Mouse (Mus musculus): ENCODE results near the gene Cenpf. TPM values are rescaled to one million over a fixed set of nuclear protein-coding genes. Genes with fewer than 3 reads are reported as not detected.

Gene Cenpf
- polyA plus RNA-seq, 1 experiment = 12.6 TPM

DNA sequence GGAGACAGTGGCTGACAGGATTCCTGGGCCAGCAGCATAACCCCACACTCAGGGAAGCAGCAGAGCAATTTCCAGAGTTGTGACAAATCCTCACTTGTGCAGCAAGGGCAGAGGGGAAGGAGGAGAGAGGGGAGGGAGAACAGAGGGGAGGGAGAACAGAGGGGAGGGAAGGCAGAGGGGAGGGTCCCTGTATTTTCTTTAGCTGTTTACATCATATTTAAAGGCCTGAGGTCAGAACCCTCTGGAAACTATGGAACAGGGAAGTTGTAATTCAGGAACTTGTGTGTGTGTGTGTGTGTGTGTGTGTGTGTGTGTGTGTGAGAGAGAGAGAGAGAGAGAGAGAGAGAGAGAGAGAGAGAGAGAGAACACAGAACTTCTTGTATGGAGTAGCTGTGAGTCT lies 19.1 kb upstream of the Cenpf start:
- Histone ChIP-seq H3K27ac (ENCODE audit: control insufficient read depth, insufficient read depth, low read depth, low read length) (no peak overlapping the region), H3K27me3 (ENCODE audit: control insufficient read depth, insufficient read depth, low read length) (no peaks in the 10 kb centered on the region), H3K36me3 (ENCODE audit: control insufficient read depth, insufficient read depth, low read length) (no peaks in the 10 kb centered on the region), H3K4me1 (ENCODE audit: control insufficient read depth, insufficient read depth, low read length) (no peaks in the 10 kb centered on the region), H3K4me3 (ENCODE audit: control insufficient read depth, low read depth, low read length) (no peak overlapping the region)
- TF ChIP-seq POLR2A (IDR thresholded peaks at IDR 0.05; ENCODE audit: control insufficient read depth, low read depth, low read length) (no peak), CTCF (IDR thresholded peaks at IDR 0.05; ENCODE audit: control insufficient read depth, insufficient read depth, insufficient replicate concordance, low read depth, low read length) (no peak)

DNA sequence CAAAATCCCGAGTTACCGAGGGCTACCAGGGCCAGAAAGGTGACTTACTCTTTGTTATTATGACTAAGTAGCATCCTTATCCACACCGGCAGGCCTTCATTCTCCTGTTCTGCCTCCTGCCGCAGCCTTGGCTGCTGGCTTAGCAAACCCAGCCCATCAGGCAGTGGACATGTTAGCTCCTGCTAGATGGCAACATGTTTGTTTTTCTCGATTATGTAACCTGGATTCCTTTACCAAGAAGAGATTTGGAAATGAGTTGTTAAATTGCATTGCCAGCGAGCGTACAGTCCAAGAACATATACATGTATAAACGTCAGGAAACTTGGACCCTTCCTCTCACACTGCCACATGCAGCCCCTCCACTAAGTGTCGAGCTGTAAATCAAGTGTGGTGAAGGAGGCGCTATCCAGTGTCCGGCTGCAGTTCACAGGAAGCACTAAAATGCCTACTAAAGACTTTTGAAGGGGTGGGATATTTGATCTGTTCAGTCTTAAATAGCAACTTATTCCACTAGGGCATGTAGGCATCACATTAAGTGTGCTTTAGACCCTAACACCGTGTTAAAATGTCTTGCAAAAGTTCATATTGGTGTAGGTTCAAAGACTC lies 18.3 kb upstream of the Cenpf start:
- no peak for TF ChIP-seq CTCF (IDR thresholded peaks at IDR 0.05; ENCODE audit: control insufficient read depth, insufficient read depth, insufficient replicate concordance, low read depth, low read length)
- TF ChIP-seq POLR2A (IDR thresholded peaks at IDR 0.05; ENCODE audit: control insufficient read depth, low read depth, low read length) = no peak

DNA sequence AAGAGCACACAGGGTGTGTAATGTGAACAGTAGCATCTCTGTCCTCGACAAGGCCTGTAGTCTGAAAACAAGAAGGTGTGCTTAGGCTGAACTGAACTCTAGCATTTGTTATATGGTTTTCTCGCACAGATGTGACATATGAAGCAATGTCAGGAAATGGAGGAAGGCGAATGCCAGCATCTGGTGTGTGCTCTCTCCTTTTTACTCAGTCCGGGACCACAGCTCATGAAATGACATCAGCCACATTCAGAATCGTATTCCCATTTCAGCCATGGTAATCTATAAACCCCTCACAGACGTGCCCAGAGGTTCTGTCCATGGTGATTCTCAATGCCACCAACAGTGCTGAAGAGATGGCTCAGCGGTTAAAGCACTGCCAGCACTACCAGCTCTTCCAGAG lies 15.7 kb upstream of the Cenpf start:
- Histone ChIP-seq H3K4me1 (ENCODE audit: control insufficient read depth, insufficient read depth, low read length) (no peaks in the 10 kb centered on the region), H3K4me3 (ENCODE audit: control insufficient read depth, low read depth, low read length) (no peak overlapping the region), H3K36me3 (ENCODE audit: control insufficient read depth, insufficient read depth, low read length) (no peaks in the 10 kb centered on the region), H3K27ac (ENCODE audit: control insufficient read depth, insufficient read depth, low read depth, low read length) (no peak overlapping the region), H3K27me3 (ENCODE audit: control insufficient read depth, insufficient read depth, low read length) (no peaks in the 10 kb centered on the region)
- no peak for TF ChIP-seq POLR2A (IDR thresholded peaks at IDR 0.05; ENCODE audit: control insufficient read depth, low read depth, low read length)
- TF ChIP-seq CTCF (IDR thresholded peaks at IDR 0.05; ENCODE audit: control insufficient read depth, insufficient read depth, insufficient replicate concordance, low read depth, low read length) = no peak

More for the DNA sequence above, 18.3 kb upstream of the Cenpf start:
- Histone ChIP-seq H3K27ac (ENCODE audit: control insufficient read depth, insufficient read depth, low read depth, low read length) (no peak overlapping the region), H3K4me1 (ENCODE audit: control insufficient read depth, insufficient read depth, low read length) (no peaks in the 10 kb centered on the region), H3K27me3 (ENCODE audit: control insufficient read depth, insufficient read depth, low read length) (no peaks in the 10 kb centered on the region), H3K4me3 (ENCODE audit: control insufficient read depth, low read depth, low read length) (no peak overlapping the region), H3K36me3 (ENCODE audit: control insufficient read depth, insufficient read depth, low read length) (no peaks in the 10 kb centered on the region)

DNA sequence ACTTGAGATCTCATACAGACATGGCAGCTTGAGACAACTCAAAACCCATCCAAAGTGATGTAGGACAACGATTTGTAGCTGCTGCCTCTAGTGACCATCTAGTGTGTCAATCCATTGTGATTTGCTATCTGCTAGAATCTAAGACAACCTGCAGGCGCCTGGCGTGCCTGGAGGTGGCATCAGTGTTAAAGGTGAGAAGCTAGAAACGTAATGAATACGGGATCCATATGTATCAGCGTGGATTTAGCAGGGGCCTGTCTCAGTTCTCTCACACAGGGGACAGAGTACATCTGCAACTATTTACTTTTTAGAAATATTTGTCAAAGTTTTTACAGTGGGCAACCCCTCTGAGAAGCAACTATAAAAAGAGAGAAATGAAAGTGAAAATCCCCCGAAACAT lies 15.3 kb upstream of the Cenpf start:
- Histone ChIP-seq H3K27ac (ENCODE audit: control insufficient read depth, insufficient read depth, low read depth, low read length) (no peak overlapping the region), H3K27me3 (ENCODE audit: control insufficient read depth, insufficient read depth, low read length) (no peaks in the 10 kb centered on the region), H3K4me3 (ENCODE audit: control insufficient read depth, low read depth, low read length) (no peak overlapping the region), H3K36me3 (ENCODE audit: control insufficient read depth, insufficient read depth, low read length) (no peaks in the 10 kb centered on the region), H3K4me1 (ENCODE audit: control insufficient read depth, insufficient read depth, low read length) (no peaks in the 10 kb centered on the region)
- TF ChIP-seq POLR2A (IDR thresholded peaks at IDR 0.05; ENCODE audit: control insufficient read depth, low read depth, low read length) = no peak
- no peak for TF ChIP-seq CTCF (IDR thresholded peaks at IDR 0.05; ENCODE audit: control insufficient read depth, insufficient read depth, insufficient replicate concordance, low read depth, low read length)

DNA sequence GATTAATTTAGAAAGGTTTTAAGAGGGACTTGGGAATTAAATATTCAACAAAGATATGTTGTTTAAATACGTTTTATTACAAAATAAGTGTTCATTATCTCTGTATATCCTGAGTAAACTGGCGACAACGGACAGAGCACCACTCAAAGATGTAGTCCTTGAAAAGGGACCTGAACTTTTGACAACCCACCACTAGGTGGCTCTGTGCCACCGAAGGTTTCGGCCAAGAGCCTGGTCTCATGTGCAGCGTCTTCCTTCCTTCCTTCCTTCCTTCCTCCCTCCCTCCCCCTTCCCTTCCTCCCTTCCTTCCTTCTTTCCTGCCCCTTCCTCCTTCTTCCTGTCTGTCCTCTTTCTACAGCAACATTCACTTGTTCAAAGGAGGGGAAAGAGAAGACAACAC lies 13.1 kb upstream of the Cenpf start:
- no peaks in the 10 kb centered on the region; the same call in 1 of the 2 replicates for H3K4me1 ChIP-seq (ENCODE audit: control insufficient read depth, insufficient read depth, low read length)
- H3K27me3 ChIP-seq (ENCODE audit: control insufficient read depth, insufficient read depth, low read length) = no peaks in the 10 kb centered on the region
- no peaks in the 10 kb centered on the region for H3K36me3 ChIP-seq (ENCODE audit: control insufficient read depth, insufficient read depth, low read length)
- H3K4me3 ChIP-seq (ENCODE audit: control insufficient read depth, low read depth, low read length) = no peak overlapping the region
- no peak for TF ChIP-seq POLR2A (IDR thresholded peaks at IDR 0.05; ENCODE audit: control insufficient read depth, low read depth, low read length)
- peak; percentile 66; the same call in 1 of the 2 replicates for TF ChIP-seq CTCF (IDR thresholded peaks at IDR 0.05; ENCODE audit: control insufficient read depth, insufficient read depth, insufficient replicate concordance, low read depth, low read length)
- no peak overlapping the region for H3K27ac ChIP-seq (ENCODE audit: control insufficient read depth, insufficient read depth, low read depth, low read length)

DNA sequence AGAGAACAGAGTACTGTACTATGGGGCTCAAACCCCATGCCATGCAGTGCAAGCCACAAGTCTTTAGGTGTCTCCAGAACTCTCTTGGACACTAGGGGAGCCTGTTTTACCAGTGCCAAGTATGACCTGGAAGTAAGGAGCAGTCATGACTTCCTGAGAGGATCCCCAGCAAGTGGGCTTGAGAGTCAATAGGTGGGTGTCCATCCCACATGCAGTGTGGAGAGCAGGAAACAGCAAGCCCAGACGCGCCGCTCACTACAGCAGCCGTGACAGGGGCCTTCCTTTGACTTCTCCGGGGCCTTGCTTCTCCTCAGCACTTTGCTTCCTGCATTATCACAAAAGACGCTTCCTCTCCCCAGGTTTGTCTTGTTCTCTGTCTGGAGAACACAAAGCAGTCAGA lies 12.3 kb upstream of the Cenpf start:
- no peak for TF ChIP-seq POLR2A (IDR thresholded peaks at IDR 0.05; ENCODE audit: control insufficient read depth, low read depth, low read length)
- TF ChIP-seq CTCF (IDR thresholded peaks at IDR 0.05; ENCODE audit: control insufficient read depth, insufficient read depth, insufficient replicate concordance, low read depth, low read length) = no peak
- no peak overlapping the region for H3K27ac ChIP-seq (ENCODE audit: control insufficient read depth, insufficient read depth, low read depth, low read length)
- no peaks in the 10 kb centered on the region for H3K36me3 ChIP-seq (ENCODE audit: control insufficient read depth, insufficient read depth, low read length)
- no peak overlapping the region for H3K4me3 ChIP-seq (ENCODE audit: control insufficient read depth, low read depth, low read length)
- no peaks in the 10 kb centered on the region for H3K27me3 ChIP-seq (ENCODE audit: control insufficient read depth, insufficient read depth, low read length)
- H3K4me1 ChIP-seq (ENCODE audit: control insufficient read depth, insufficient read depth, low read length) = no peaks in the 10 kb centered on the region; the same call in none of the 2 replicates

DNA sequence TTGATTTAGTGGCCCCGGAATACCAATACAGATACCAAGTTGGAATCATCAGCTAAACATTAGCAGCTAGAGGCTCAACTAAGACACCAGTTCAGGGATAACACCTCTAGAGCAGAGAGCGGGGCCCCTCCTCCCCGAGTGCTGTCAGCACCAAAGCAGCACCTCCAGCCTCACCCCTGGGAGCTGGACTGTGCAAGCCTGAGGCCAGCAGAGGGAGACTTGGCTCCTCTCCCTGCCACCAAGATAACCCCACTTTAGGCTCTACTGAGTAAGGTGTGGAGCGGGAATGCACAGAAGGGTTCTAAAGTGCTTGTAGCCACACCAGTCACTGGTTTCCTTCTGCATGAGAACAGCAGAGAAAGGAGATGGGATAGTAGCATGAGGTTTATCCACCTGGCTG lies 10.5 kb upstream of the Cenpf start:
- Histone ChIP-seq H3K27me3 (ENCODE audit: control insufficient read depth, insufficient read depth, low read length) (no peaks in the 10 kb centered on the region), H3K36me3 (ENCODE audit: control insufficient read depth, insufficient read depth, low read length) (no peaks in the 10 kb centered on the region), H3K4me3 (ENCODE audit: control insufficient read depth, low read depth, low read length) (no peak overlapping the region), H3K27ac (ENCODE audit: control insufficient read depth, insufficient read depth, low read depth, low read length) (no peak overlapping the region), H3K4me1 (ENCODE audit: control insufficient read depth, insufficient read depth, low read length) (no peaks in the 10 kb centered on the region; the same call in none of the 2 replicates)
- TF ChIP-seq POLR2A (IDR thresholded peaks at IDR 0.05; ENCODE audit: control insufficient read depth, low read depth, low read length) (no peak), CTCF (IDR thresholded peaks at IDR 0.05; ENCODE audit: control insufficient read depth, insufficient read depth, insufficient replicate concordance, low read depth, low read length) (no peak)

Data from testis, adult 2 months (tissue).